Mouse (Mus musculus) midbrain, embryonic 12.5 days (tissue): ENCODE results near the gene Npas3. TPM values are rescaled to one million over a fixed set of nuclear protein-coding genes. Genes with fewer than 3 reads are reported as not detected.
A peak's percentile ranks its signal among the peaks of the same experiment; 100 is the strongest.
"Not testable (repeated sequence)": the region's sequence is repeated elsewhere in the genome, so short reads cannot be mapped to it uniquely, and the experiment has no call there.

ENCODE experiments used
- ATAC-seq: fragments of 200-750 bp; cut with Nextera tagmentation; 2 replicates; pipeline ENCODE4 v1.8.0; 2017; ENCODE audit warnings: low read depth, moderate TSS enrichment, moderate library complexity; ENCODE audit not compliant: low FRiP score
- H3K27ac ChIP-seq: fragments of 300-500 bp; sonication (generic); replicated peaks from 2 replicates; pipeline ENCODE4 v1.5.1; 2016; ENCODE audit warnings: mild to moderate bottlenecking
- H3K27me3 ChIP-seq: fragments of 300-500 bp; sonication (generic); 2 replicates; pipeline ENCODE4 v1.6.1; 2016; ENCODE audit warnings: mild to moderate bottlenecking
- H3K36me3 ChIP-seq: fragments of 300-500 bp; sonication (generic); 2 replicates; pipeline ENCODE4 v1.6.1; 2016
- H3K4me1 ChIP-seq: fragments of 300-500 bp; sonication (generic); 2 replicates; pipeline ENCODE4 v1.6.1; 2016
- H3K4me2 ChIP-seq: fragments of 300-500 bp; sonication (generic); replicated peaks from 2 replicates; pipeline ENCODE4 v1.6.1; 2016; ENCODE audit warnings: mild to moderate bottlenecking, moderate library complexity
- H3K4me3 ChIP-seq: fragments of 300-500 bp; sonication (generic); 2 replicates; pipeline ENCODE4 v1.5.1; 2016; ENCODE audit warnings: mild to moderate bottlenecking
- H3K9ac ChIP-seq: fragments of 300-500 bp; sonication (generic); replicated peaks from 2 replicates; pipeline ENCODE4 v1.6.1; 2016; ENCODE audit warnings: mild to moderate bottlenecking, moderate library complexity
- H3K9me3 ChIP-seq: fragments of 300-500 bp; sonication (generic); 2 replicates; pipeline ENCODE4 v1.6.1; 2016; ENCODE audit warnings: mild to moderate bottlenecking
- WGBS: fragments of 180-500 bp; shearing (Covaris S2); methylation state at CpG from one replicate; pipeline ENCODE4 v1.1.7; 2016; 5-methylcytosine and 5-hydroxymethylcytosine counted together
- polyA plus RNA-seq: library from polyadenylated mRNA; unstranded; fragments of >200 nt; fragmentation: Nextera tagmentation; extraction: Ambion mirVana; gene quantifications from 2 replicates; pipeline ENCODE4 v1.2.1, GENCODE M21; 2016

The Npas3 gene
- polyA plus RNA-seq, 1 experiment from 2014 or later: 30.0 TPM

DNA sequence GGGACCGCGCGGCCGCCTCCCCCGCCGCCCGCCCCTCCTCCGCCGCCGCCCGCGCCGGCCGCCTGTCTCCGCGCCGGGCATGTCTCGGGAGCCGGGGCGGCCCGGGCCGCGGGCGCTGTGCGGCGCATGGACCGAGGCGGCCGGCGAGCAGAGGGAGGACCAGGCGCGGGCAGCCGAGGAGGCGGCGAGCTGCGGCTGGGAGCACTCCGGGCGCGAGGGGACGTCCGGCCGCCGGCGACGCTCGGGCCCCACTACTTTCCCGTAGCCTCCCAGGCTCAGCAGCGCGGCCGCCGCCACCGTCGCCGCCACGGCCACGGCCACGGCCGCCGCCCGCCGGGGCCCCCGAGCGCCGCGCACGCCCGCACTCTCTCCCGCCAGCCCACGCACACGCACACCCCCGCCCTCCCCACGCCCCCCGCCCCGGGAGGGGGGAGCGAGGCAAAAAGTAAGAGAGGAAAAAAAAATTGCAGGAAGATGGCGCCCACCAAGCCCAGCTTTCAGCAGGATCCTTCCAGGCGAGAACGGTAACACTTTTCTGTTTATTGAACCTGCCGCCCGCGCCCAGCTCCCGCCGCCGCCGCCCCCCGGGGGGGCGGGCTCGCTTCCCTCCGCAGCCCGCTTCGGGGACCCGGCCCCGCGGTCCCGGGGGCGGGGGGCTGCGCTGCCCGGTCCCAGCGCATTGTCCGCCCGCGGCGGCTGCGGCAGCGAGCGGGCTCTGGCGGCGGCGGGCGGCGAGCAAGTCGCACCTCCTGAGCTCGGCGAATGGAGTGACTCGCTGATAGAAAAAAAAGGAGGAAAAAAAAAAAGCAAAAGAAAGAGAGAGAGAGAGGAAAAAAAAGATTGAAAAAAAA, 4.3 kb downstream of the Npas3 start:
- Histone ChIP-seq H3K36me3 (no peaks in the 10 kb centered on the region), H3K4me1 (peaks cover 40% of the 10 kb centered on the region), H3K27me3 (no peaks in the 10 kb centered on the region), H3K4me3 (peak overlapping the region; percentile 90), H3K9ac (peak overlapping the region; percentile 100), H3K9me3 (no peaks in the 10 kb centered on the region), H3K27ac (peak overlapping the region; percentile 99), H3K4me2 (peak overlapping the region; percentile 72)
- ATAC-seq: peak; percentile 27
- WGBS: under 1% methylated on average over 84 of the region's 115 CpGs

DNA sequence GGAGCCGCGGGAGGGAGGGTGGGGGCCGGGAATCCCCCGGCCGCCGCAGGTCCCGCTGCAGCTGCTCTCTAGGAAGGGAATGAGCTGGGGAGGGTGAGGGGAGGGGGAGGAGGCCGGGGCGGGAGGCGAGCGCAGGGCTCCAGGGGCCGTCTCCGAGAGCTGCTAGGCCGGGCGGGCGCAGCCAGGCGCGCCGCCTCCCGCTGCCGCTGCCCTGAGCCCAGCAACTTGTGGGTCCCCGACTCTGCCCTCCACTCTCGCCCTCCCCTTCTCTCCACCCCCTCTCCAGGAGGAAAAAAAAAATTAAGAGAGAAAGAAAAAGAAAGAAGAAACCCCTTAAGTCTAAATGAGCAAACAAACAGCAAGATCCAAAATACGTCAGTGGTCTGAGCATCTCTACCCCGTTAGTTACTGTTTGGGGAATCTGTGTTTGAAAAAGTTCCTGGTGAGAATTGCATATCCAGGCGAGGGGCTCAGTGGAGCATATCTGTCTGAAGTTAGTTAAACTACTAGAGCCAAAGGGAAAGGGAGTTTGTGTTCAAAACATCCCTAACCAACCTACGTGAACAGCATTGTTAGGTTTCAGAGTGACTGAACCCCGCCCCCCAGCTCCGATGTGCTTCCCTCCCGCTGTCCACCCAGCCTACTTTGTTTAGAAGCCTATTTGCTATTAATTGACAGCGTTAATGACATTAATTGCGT, 5.1 kb downstream of the Npas3 start:
- Histone ChIP-seq H3K27me3 (no peaks in the 10 kb centered on the region), H3K4me1 (peaks cover 40% of the 10 kb centered on the region), H3K36me3 (no peaks in the 10 kb centered on the region), H3K4me2 (peak overlapping the region; percentile 72), H3K4me3 (peak overlapping the region; percentile 90), H3K9ac (peak overlapping the region; percentile 100), H3K27ac (peak overlapping the region; percentile 99), H3K9me3 (no peaks in the 10 kb centered on the region)
- peak; percentile 80 for ATAC-seq
- WGBS: under 1% methylated on average over 25 of the region's 32 CpGs

- Histone ChIP-seq H3K9ac (peak overlapping the region; percentile 100), H3K4me2 (peak overlapping the region; percentile 72), H3K27ac (peak overlapping the region; percentile 99), H3K36me3 (no peaks in the 10 kb centered on the region), H3K4me1 (peaks cover 40% of the 10 kb centered on the region), H3K27me3 (no peaks in the 10 kb centered on the region), H3K9me3 (no peaks in the 10 kb centered on the region), H3K4me3 (peak overlapping the region; percentile 90)
- no peak for ATAC-seq
- WGBS: 1% methylated on average over 6 of the region's 6 CpGs
Measured at GRCm38 (mm10) chr12:53254160-53254480, 5.6 kb downstream of the Npas3 start.

GRCm38 (mm10) chr12:53274502-53274901, 26.0 kb downstream of the Npas3 start:
- not testable (repeated sequence) for H3K4me2 ChIP-seq, H3K27ac ChIP-seq, H3K9ac ChIP-seq, ATAC-seq, H3K27me3 ChIP-seq, H3K36me3 ChIP-seq, H3K9me3 ChIP-seq, H3K4me3 ChIP-seq, H3K4me1 ChIP-seq

- ATAC-seq: no peak
- no peak overlapping the region for H3K27ac ChIP-seq
- no peak overlapping the region for H3K4me2 ChIP-seq
- H3K4me3 ChIP-seq: no peak overlapping the region
- H3K9me3 ChIP-seq: no peaks in the 10 kb centered on the region
- 87% methylated on average over 6 of the region's 6 CpGs for WGBS
- 0 out of 2 replicates have a peak, but pooled peaks cover 1% of the 10 kb centered on the region for H3K36me3 ChIP-seq
- H3K4me1 ChIP-seq: no peaks in the 10 kb centered on the region
- no peaks in the 10 kb centered on the region for H3K27me3 ChIP-seq
- no peak overlapping the region for H3K9ac ChIP-seq
Measured at GRCm38 (mm10) chr12:53277393-53277792, 28.9 kb downstream of the Npas3 start.

GRCm38 (mm10) chr12:53290341-53290740, 41.9 kb downstream of the Npas3 start:
- H3K4me1 ChIP-seq: peaks cover 31% of the 10 kb centered on the region
- 72% methylated on average over 4 of the region's 4 CpGs for WGBS

DNA sequence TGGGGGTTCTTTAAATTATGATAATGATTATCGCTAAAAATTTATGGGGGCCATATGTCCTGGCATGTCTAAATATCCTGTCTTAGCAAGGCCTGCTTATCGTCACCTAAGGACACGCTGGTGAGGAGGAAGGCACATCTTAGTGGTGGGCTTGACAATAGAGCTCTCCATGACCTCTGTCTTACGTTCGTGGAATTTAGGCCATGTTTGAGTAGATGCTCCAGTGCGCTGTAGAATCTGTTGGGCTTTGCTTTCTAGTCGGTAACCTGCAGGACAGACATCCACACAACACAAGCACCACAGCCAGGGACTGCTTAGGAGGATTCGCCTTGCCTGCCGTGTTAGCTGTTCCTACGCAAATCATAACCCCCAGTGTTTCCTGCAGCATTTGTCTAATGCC, 42.4 kb downstream of the Npas3 start:
- Histone ChIP-seq H3K27ac (no peak overlapping the region), H3K27me3 (no peaks in the 10 kb centered on the region), H3K9ac (no peak overlapping the region), H3K36me3 (no peaks in the 10 kb centered on the region), H3K4me3 (no peak overlapping the region), H3K4me2 (no peak overlapping the region), H3K4me1 (peaks cover 36% of the 10 kb centered on the region), H3K9me3 (no peaks in the 10 kb centered on the region)
- ATAC-seq: no peak
- WGBS: 88% methylated on average over 10 of the region's 10 CpGs

More at GRCm38 (mm10) chr12:53290341-53290740, 41.9 kb downstream of the Npas3 start:
- no peak overlapping the region for H3K9ac ChIP-seq
- no peak overlapping the region for H3K4me3 ChIP-seq
- H3K27ac ChIP-seq: no peak overlapping the region
- ATAC-seq: no peak
- no peak overlapping the region for H3K4me2 ChIP-seq
- no peaks in the 10 kb centered on the region for H3K27me3 ChIP-seq
- no peaks in the 10 kb centered on the region for H3K9me3 ChIP-seq
- H3K36me3 ChIP-seq: no peaks in the 10 kb centered on the region

GRCm38 (mm10) chr12:53292010-53292409, 43.5 kb downstream of the Npas3 start:
- no peaks in the 10 kb centered on the region for H3K9me3 ChIP-seq
- no peak overlapping the region for H3K4me3 ChIP-seq
- H3K9ac ChIP-seq: 0 out of 2 replicates have a peak overlapping the region, but pooled peaks have one; percentile 15
- no peaks in the 10 kb centered on the region for H3K27me3 ChIP-seq
- H3K4me1 ChIP-seq: peaks cover 45% of the 10 kb centered on the region
- ATAC-seq: peak; percentile 45; the same call in 1 of the 2 replicates
- WGBS: 51% methylated on average over 8 of the region's 8 CpGs
- peak overlapping the region; percentile 84 for H3K27ac ChIP-seq
- no peaks in the 10 kb centered on the region for H3K36me3 ChIP-seq
- peak overlapping the region; percentile 31 for H3K4me2 ChIP-seq

- WGBS: 23% methylated on average over 17 of the region's 17 CpGs
- Histone ChIP-seq H3K4me1 (peaks cover 45% of the 10 kb centered on the region), H3K27ac (peak overlapping the region; percentile 84), H3K36me3 (no peaks in the 10 kb centered on the region), H3K9ac (no peak overlapping the region), H3K4me2 (peak overlapping the region; percentile 31), H3K9me3 (no peaks in the 10 kb centered on the region), H3K4me3 (no peak overlapping the region), H3K27me3 (no peaks in the 10 kb centered on the region)
- peak; percentile 90 for ATAC-seq
Measured at GRCm38 (mm10) chr12:53292508-53293300, 44.2 kb downstream of the Npas3 start.

GRCm38 (mm10) chr12:53294011-53294410, 45.5 kb downstream of the Npas3 start:
- H3K4me1 ChIP-seq: peaks cover 56% of the 10 kb centered on the region
- ATAC-seq: no peak
- 91% methylated on average over 7 of the region's 7 CpGs for WGBS
- no peaks in the 10 kb centered on the region for H3K9me3 ChIP-seq
- H3K9ac ChIP-seq: no peak overlapping the region
- H3K4me2 ChIP-seq: no peak overlapping the region
- H3K36me3 ChIP-seq: no peaks in the 10 kb centered on the region
- no peaks in the 10 kb centered on the region for H3K27me3 ChIP-seq
- no peak overlapping the region for H3K4me3 ChIP-seq
- no peak overlapping the region for H3K27ac ChIP-seq

GRCm38 (mm10) chr12:53295747-53296146, 47.3 kb downstream of the Npas3 start:
- H3K9me3 ChIP-seq: no peaks in the 10 kb centered on the region
- no peak overlapping the region for H3K4me3 ChIP-seq
- no peaks in the 10 kb centered on the region for H3K36me3 ChIP-seq
- H3K27ac ChIP-seq: 0 out of 2 replicates have a peak overlapping the region, but pooled peaks have one; percentile 30
- no peaks in the 10 kb centered on the region for H3K27me3 ChIP-seq
- no peak overlapping the region for H3K9ac ChIP-seq
- 84% methylated on average over 7 of the region's 7 CpGs for WGBS
- no peak overlapping the region for H3K4me2 ChIP-seq
- H3K4me1 ChIP-seq: peaks cover 55% of the 10 kb centered on the region
- no peak for ATAC-seq
